Mouse (Mus musculus) ES-E14 (cell line): Measurements from ENCODE around the gene Ccdc125. TPM values are rescaled to one million over a fixed set of nuclear protein-coding genes. Genes with fewer than 3 reads are reported as not detected.

ENCODE experiments used
- DNase-seq: peaks from one replicate; pipeline ENCODE4 v3.0.0-alpha.2; 2013; ENCODE audit warnings: low read depth, low spot score
- H3K27ac ChIP-seq: 2 replicates; pipeline ENCODE4 v1.5.1; 2012; ENCODE audit warnings: low read depth, mild to moderate bottlenecking, low read length, moderate library complexity, mixed read lengths; ENCODE audit not compliant: poor library complexity, insufficient read depth, severe bottlenecking
- H3K36me3 ChIP-seq: 2 replicates; pipeline ENCODE4 v1.6.1; 2012; ENCODE audit warnings: mild to moderate bottlenecking, low read length, moderate library complexity, mixed read lengths; ENCODE audit not compliant: control insufficient read depth, poor library complexity, insufficient read depth, severe bottlenecking
- H3K4me1 ChIP-seq, 2 experiments: fragments of 150-350 bp in 1 of 2; sonication (generic) in 1 of 2; 2 replicates each; pipeline ENCODE4 v1.6.1; 2012; ENCODE audit warnings: low read length in 2 of 2, mild to moderate bottlenecking in 1 of 2, mixed read lengths in 1 of 2; ENCODE audit not compliant: control insufficient read depth in 2 of 2, insufficient read depth in 2 of 2, poor library complexity in 1 of 2
- H3K4me3 ChIP-seq, 2 experiments: fragments of 150-350 bp in 1 of 2; sonication (generic) in 1 of 2; 2 replicates each; pipeline ENCODE4 v1.5.1; 2012; ENCODE audit warnings: low read length in 2 of 2, low read depth in 1 of 2, mild to moderate bottlenecking in 1 of 2, mixed read lengths in 1 of 2; ENCODE audit not compliant: insufficient read depth in 1 of 2, poor library complexity in 1 of 2, severe bottlenecking in 1 of 2
- H3K9ac ChIP-seq: 2 replicates; pipeline ENCODE4 v1.6.1; 2012; ENCODE audit warnings: low read depth, mild to moderate bottlenecking, low read length, mixed read lengths; ENCODE audit not compliant: poor library complexity, insufficient read depth, severe bottlenecking
- H3K9me3 ChIP-seq: fragments of 150-350 bp; sonication (generic); 2 replicates; pipeline ENCODE4 v1.6.1; 2012; ENCODE audit warnings: low read depth, mild to moderate bottlenecking, low read length; ENCODE audit not compliant: control insufficient read depth, insufficient read depth
- CHD2 ChIP-seq: IDR thresholded peaks from 2 replicates; pipeline ENCODE4 v1.6.1; 2014; ENCODE audit warnings: mild to moderate bottlenecking, low read depth, low read length, inconsistent platforms
- HCFC1 ChIP-seq: IDR thresholded peaks from 2 replicates; pipeline ENCODE4 v1.6.1; 2012; ENCODE audit warnings: low read length, inconsistent platforms, borderline replicate concordance; ENCODE audit not compliant: insufficient read depth
- MAFK ChIP-seq: IDR thresholded peaks from 2 replicates; pipeline ENCODE4 v1.6.1; 2014; ENCODE audit warnings: mild to moderate bottlenecking, low read depth, low read length, inconsistent platforms; ENCODE audit not compliant: insufficient read depth
- ZC3H11A ChIP-seq: IDR thresholded peaks from 2 replicates; pipeline ENCODE4 v1.6.1; 2012; ENCODE audit warnings: low read depth, mild to moderate bottlenecking, inconsistent platforms, low read length, borderline replicate concordance
- ZNF384 ChIP-seq: IDR thresholded peaks from 2 replicates; pipeline ENCODE4 v1.6.1; 2012; ENCODE audit warnings: low read depth, low read length, inconsistent platforms
- in situ Hi-C, 2 experiments: fragments of 600-800 bp; cut with MboI; formaldehyde crosslinking; loops; one replicate each; pipeline ENCODE4 v1.15.1; 2025; ENCODE audit warnings: low sequenced_read_pairs in 2 of 2, inconsistent platforms in 1 of 2; ENCODE audit not compliant: unreplicated experiment in 2 of 2
- total RNA-seq: library from RNA; depleted of rRNA; stranded (reverse); fragments of 300-350 nt; gene quantifications from 2 replicates; pipeline ENCODE4 v1.2.3, GENCODE M21; 2012

Ccdc125 gene
- total RNA-seq, 1 experiment = 1.7 TPM

GRCm38 (mm10) chr13:100659864-100660456 lies 9.6 kb upstream of the Ccdc125 start:
- peaks cover 3% of the 10 kb centered on the region for H3K36me3 ChIP-seq
- in situ Hi-C loops = no loop called here
- no peak for TF ChIP-seq ZC3H11A
- no peak for TF ChIP-seq ZNF384
- no peak for TF ChIP-seq CHD2
- no peak for TF ChIP-seq HCFC1
- TF ChIP-seq MAFK = no peak
- no peaks in the 10 kb centered on the region for H3K4me1 ChIP-seq
- no peaks in the 10 kb centered on the region for H3K9me3 ChIP-seq
- H3K9ac ChIP-seq = peak overlapping the region; percentile 34; the same call in 1 of the 2 replicates
- DNase-seq = peak; percentile 65
- no peak overlapping the region for H3K4me3 ChIP-seq
- no peak overlapping the region for H3K27ac ChIP-seq

GRCm38 (mm10) chr13:100670181-100670741 lies 744 bp downstream of the Ccdc125 start:
- Histone ChIP-seq H3K4me1 (peaks cover 0 to 2% of the 10 kb centered on the region in 2 experiments; a peak in 1 of 4 replicates), H3K27ac (no peak overlapping the region), H3K4me3 (peak overlapping the region in 1 of 2 experiments; percentile 80; a peak in 2 of 4 replicates), H3K9me3 (no peaks in the 10 kb centered on the region), H3K9ac (no peak overlapping the region; the same call in 1 of the 2 replicates), H3K36me3 (peaks cover 7% of the 10 kb centered on the region)
- in situ Hi-C loops = no loop called here
- no peak for DNase-seq
- no peak for TF ChIP-seq ZC3H11A
- no peak for TF ChIP-seq CHD2
- no peak for TF ChIP-seq MAFK
- no peak for TF ChIP-seq HCFC1
- no peak for TF ChIP-seq ZNF384

- no peak for DNase-seq
- peaks cover 5 to 6% of the 10 kb centered on the region in 2 experiments for H3K4me1 ChIP-seq
- TF ChIP-seq ZNF384 = no peak
- TF ChIP-seq ZC3H11A = no peak
- no peak for TF ChIP-seq MAFK
- TF ChIP-seq CHD2 = no peak
- TF ChIP-seq HCFC1 = no peak
- no peaks in the 10 kb centered on the region for H3K9me3 ChIP-seq
- in situ Hi-C loops = no loop called here
- H3K27ac ChIP-seq = no peak overlapping the region
- no peak overlapping the region for H3K4me3 ChIP-seq
- H3K36me3 ChIP-seq = no peaks in the 10 kb centered on the region
- H3K9ac ChIP-seq = no peak overlapping the region
Observed at GRCm38 (mm10) chr13:100675936-100676635, 6.6 kb downstream of the Ccdc125 start.

GRCm38 (mm10) chr13:100681615-100682014 lies 12.1 kb downstream of the Ccdc125 start:
- no peak for TF ChIP-seq MAFK
- no peak for TF ChIP-seq HCFC1
- TF ChIP-seq CHD2 = no peak
- TF ChIP-seq ZNF384 = no peak
- no peak for TF ChIP-seq ZC3H11A
- no peak overlapping the region for H3K4me3 ChIP-seq
- H3K9ac ChIP-seq = no peak overlapping the region
- in situ Hi-C loops = no loop called here
- H3K9me3 ChIP-seq = no peaks in the 10 kb centered on the region
- H3K4me1 ChIP-seq = peaks cover 5 to 6% of the 10 kb centered on the region in 2 experiments
- no peak for DNase-seq
- H3K36me3 ChIP-seq = no peaks in the 10 kb centered on the region
- H3K27ac ChIP-seq = no peak overlapping the region
